Mouse (Mus musculus): Measurements from ENCODE around the gene Sergef. TPM values are rescaled to one million over a fixed set of nuclear protein-coding genes. Genes with fewer than 3 reads are reported as not detected.

Sergef gene
- total and polyA plus RNA-seq, 3 experiments: 2.9 to 5.1 (median 3.6) TPM

GRCm38 (mm10) chr7:46393718-46394511 is 245.7 kb downstream of the Sergef start:
- no peak overlapping the region for H3K27ac ChIP-seq
- TF ChIP-seq EP300 (IDR thresholded peaks at IDR 0.05; ENCODE audit: insufficient read depth, low read depth, low read length): no peak
- TF ChIP-seq CTCF (IDR thresholded peaks at IDR 0.05): no peak
- no peak for TF ChIP-seq POLR2A (IDR thresholded peaks at IDR 0.05; ENCODE audit: insufficient read depth, low read depth, low read length)
- WGBS: 29% methylated on average over 12 of the region's 12 CpGs
- no peak for DNase-seq
- H3K36me3 ChIP-seq (ENCODE audit: control insufficient read depth, insufficient read depth, low read length): no peaks in the 10 kb centered on the region
- H3K9ac ChIP-seq (ENCODE audit: low read depth, low read length): no peak overlapping the region
- no peaks in the 10 kb centered on the region for H3K79me2 ChIP-seq (replicated peaks; ENCODE audit: control insufficient read depth, insufficient read depth, low read length)
- intact Hi-C loops (cut with DNase I): loop anchor here (1.0 to 10.0 kb wide), 3 partner anchors 175 to 321 kb away; partner anchors contain the start of genes Saa3 and Saal1
- no peaks in the 10 kb centered on the region for H3K4me1 ChIP-seq (ENCODE audit: control insufficient read depth, insufficient read depth, low read length)
- peaks cover 15% of the 10 kb centered on the region for H3K27me3 ChIP-seq (ENCODE audit: control insufficient read depth, insufficient read depth, low read length)
- H3K4me3 ChIP-seq: no peak overlapping the region

Other genes starting within 250 kb of the Sergef start
- under 1 TPM; 0.09 to 0.21 TPM for gene Kcnc1, start 243.3 kb downstream of the Sergef start, total RNA-seq (2021)
- gene Kcnc1, start 243.3 kb downstream of the Sergef start, polyA plus RNA-seq (2012; rRNA removed): 0.10 and 0.41 TPM in 2 replicates
- not detected for gene Tph1, start 32.7 kb upstream of the Sergef start, total RNA-seq (2021)
- 0.23 TPM in 1 of 2 replicates, not detected in the other for gene Tph1, start 32.7 kb upstream of the Sergef start, polyA plus RNA-seq (2012; rRNA removed)
- 1 to 10 TPM; 3.8 to 4.0 TPM for gene Saal1, start 70.9 kb upstream of the Sergef start, total RNA-seq (2021)
- gene Saal1, start 70.9 kb upstream of the Sergef start, polyA plus RNA-seq (2012; rRNA removed): 2.3 and 3.1 TPM in 2 replicates
- 1 to 10 TPM; 1.5 to 2.7 TPM for gene Saa3, start 75.9 kb upstream of the Sergef start, total RNA-seq (2021)
- 0.38 and 1.2 TPM in 2 replicates for gene Saa3, start 75.9 kb upstream of the Sergef start, polyA plus RNA-seq (2012; rRNA removed)
- gene Saa4, start 92.8 kb upstream of the Sergef start, total RNA-seq (2021): not detected
- not detected in 2 replicates for gene Saa4, start 92.8 kb upstream of the Sergef start, polyA plus RNA-seq (2012; rRNA removed)
- not detected for gene Saa1, start 103.2 kb upstream of the Sergef start, total RNA-seq (2021)
- not detected in 2 replicates for gene Saa1, start 103.2 kb upstream of the Sergef start, polyA plus RNA-seq (2012; rRNA removed)
- not detected for gene Saa2, start 112.0 kb upstream of the Sergef start, total RNA-seq (2021)
- not detected in 2 replicates for gene Saa2, start 112.0 kb upstream of the Sergef start, polyA plus RNA-seq (2012; rRNA removed)
- gene Hps5, start 156.3 kb upstream of the Sergef start, total RNA-seq (2021): 1 to 10 TPM; 7.5 to 9.2 TPM
- gene Hps5, start 156.3 kb upstream of the Sergef start, polyA plus RNA-seq (2012; rRNA removed): 5.2 and 8.4 TPM in 2 replicates
- 10 to 100 TPM; 15.7 to 17.2 TPM for gene Gtf2h1, start 156.3 kb upstream of the Sergef start, total RNA-seq (2021)
- 4.8 and 8.9 TPM in 2 replicates for gene Gtf2h1, start 156.3 kb upstream of the Sergef start, polyA plus RNA-seq (2012; rRNA removed)
- 100 to 1,000 TPM; 738 to 741 TPM for gene Ldha, start 201.7 kb upstream of the Sergef start, total RNA-seq (2021)
- 674 and 1,134 TPM in 2 replicates for gene Ldha, start 201.7 kb upstream of the Sergef start, polyA plus RNA-seq (2012; rRNA removed)
- not detected for gene Ldhc, start 221.4 kb upstream of the Sergef start, total RNA-seq (2021)
- gene Ldhc, start 221.4 kb upstream of the Sergef start, polyA plus RNA-seq (2012; rRNA removed): 1.1 and 2.3 TPM in 2 replicates